Mouse (Mus musculus) liver, adult 2 months (tissue): ENCODE results near the gene Stat4. TPM values are rescaled to one million over a fixed set of nuclear protein-coding genes. Genes with fewer than 3 reads are reported as not detected.

ENCODE experiments used
- DNase-seq: peaks from one replicate; pipeline ENCODE4 v3.0.0-alpha.2; 2011; ENCODE audit warnings: low read depth, low spot score; ENCODE audit errors: extremely low read depth
- H3K27ac ChIP-seq: fragments of 200-500 bp; replicated peaks from 2 replicates; pipeline ENCODE4 v1.5.1; 2012; ENCODE audit warnings: low read depth, mild to moderate bottlenecking, control low read depth, inconsistent platforms, low read length; ENCODE audit not compliant: insufficient read depth
- H3K27me3 ChIP-seq: fragments of 200-500 bp; 2 replicates; pipeline ENCODE4 v1.6.1; 2012; ENCODE audit warnings: mild to moderate bottlenecking, moderate library complexity, low read length, inconsistent platforms; ENCODE audit not compliant: control insufficient read depth, insufficient read depth
- H3K36me3 ChIP-seq: fragments of 200-500 bp; 2 replicates; pipeline ENCODE4 v1.6.1; 2012; ENCODE audit warnings: low read length, inconsistent platforms; ENCODE audit not compliant: control insufficient read depth, insufficient read depth
- H3K4me1 ChIP-seq: fragments of 200-500 bp; 2 replicates; pipeline ENCODE4 v1.6.1; 2011; ENCODE audit warnings: low read length; ENCODE audit not compliant: control insufficient read depth, insufficient read depth
- H3K4me3 ChIP-seq: fragments of 200-500 bp; 2 replicates; pipeline ENCODE4 v1.5.1; 2011; ENCODE audit warnings: low read depth, mild to moderate bottlenecking, control low read depth, low read length, moderate library complexity; ENCODE audit not compliant: insufficient read depth
- H3K79me2 ChIP-seq: fragments of 200-500 bp; 2 replicates; pipeline ENCODE4 v1.6.1; 2012; ENCODE audit warnings: inconsistent platforms, mild to moderate bottlenecking, low read length, moderate library complexity; ENCODE audit not compliant: control insufficient read depth, insufficient read depth
- H3K9ac ChIP-seq: fragments of 200-500 bp; 2 replicates; pipeline ENCODE4 v1.6.1; 2012; ENCODE audit warnings: low read depth, mild to moderate bottlenecking, control low read depth, inconsistent platforms, low read length
- CTCF ChIP-seq: fragments of 200-500 bp; IDR thresholded peaks from 2 replicates; pipeline ENCODE4 v1.5.1; 2011; ENCODE audit warnings: low read depth, low read length, control low read depth
- POLR2A ChIP-seq: fragments of 200-500 bp; IDR thresholded peaks from 2 replicates; pipeline ENCODE4 v1.6.1; 2011; ENCODE audit warnings: low read length, control low read depth; ENCODE audit not compliant: insufficient read depth; ENCODE audit errors: extremely low read depth
- WGBS: fragments of 180-500 bp; shearing (Covaris S2); methylation state at CpG from one replicate; pipeline ENCODE4 v1.1.7; 2018; 5-methylcytosine and 5-hydroxymethylcytosine counted together
- polyA plus RNA-seq: library from polyadenylated mRNA; depleted of rRNA; stranded (reverse); fragments of >200 nt; gene quantifications from 2 replicates; pipeline ENCODE4 v1.2.3, GENCODE M21; 2012; rRNA removed
- total RNA-seq: library from RNA; depleted of rRNA; stranded (reverse); fragments of >200 nt; gene quantifications from 2 replicates; pipeline ENCODE4 v1.2.3, GENCODE M21; 2014; rRNA removed

The Stat4 gene
- total RNA-seq (0.46 and 0.67 TPM in 2 replicates), polyA plus RNA-seq (0.02 and 0.24 TPM in 2 replicates)

DNA sequence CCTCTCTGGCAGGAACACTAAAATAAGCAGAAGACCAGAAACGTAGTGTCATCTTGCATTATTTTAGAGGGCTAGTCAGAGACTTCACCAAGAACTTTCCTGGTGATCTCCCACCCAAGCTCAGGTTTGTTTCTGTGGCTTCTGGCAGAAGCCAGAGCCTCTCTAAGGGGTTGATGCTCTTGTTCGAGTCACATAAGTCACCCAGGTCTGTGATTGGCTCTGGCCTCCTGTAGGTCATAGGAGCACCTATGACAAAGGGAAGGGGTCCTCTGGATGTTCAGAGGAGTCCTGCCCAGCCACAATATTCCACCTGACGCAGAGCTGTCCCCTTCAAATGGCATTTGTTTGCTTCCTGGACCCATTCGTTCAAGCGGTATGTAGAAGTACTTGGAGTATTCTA is at the start of gene Stat4:
Gene Stat4, plus strand, starts transcription at position 301 of the 400 bp plus-strand sequence.
- no peak for TF ChIP-seq CTCF
- TF ChIP-seq POLR2A, result no peak
- WGBS, result 78% methylated on average over 5 of the region's 5 CpGs
- Histone ChIP-seq H3K36me3 (no peaks in the 10 kb centered on the region), H3K27me3 (no peaks in the 10 kb centered on the region), H3K79me2 (no peaks in the 10 kb centered on the region), H3K4me3 (no peak within 1 kb of the TSS), H3K4me1 (no peaks in the 10 kb centered on the region), H3K9ac (no peak within 1 kb of the TSS), H3K27ac (no peak within 1 kb of the TSS)
- DNase-seq, result no peak

DNA sequence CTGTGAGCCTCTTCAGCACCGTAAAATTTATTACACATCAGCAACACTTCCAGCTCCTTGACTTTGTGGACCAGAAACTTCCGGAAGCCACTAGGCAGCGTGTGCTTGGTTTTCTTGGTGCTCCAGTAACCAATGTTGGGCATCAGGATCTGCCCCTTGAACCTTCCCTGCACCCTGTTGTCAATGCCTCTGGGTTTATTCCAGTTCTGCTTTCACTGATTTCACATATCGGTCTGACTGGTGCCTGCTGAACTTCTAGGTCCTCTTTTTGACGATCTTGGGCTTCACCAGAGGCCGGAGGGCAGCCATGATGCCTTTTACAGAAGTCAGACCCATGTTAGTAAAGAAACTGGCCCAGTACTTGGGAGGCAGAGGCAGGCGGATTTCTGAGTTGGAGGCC is 48.6 kb upstream of the Stat4 start:
- peak; percentile 13 for DNase-seq
- no peaks in the 10 kb centered on the region for H3K79me2 ChIP-seq
- no peak for TF ChIP-seq POLR2A
- TF ChIP-seq CTCF, result no peak
- H3K4me3 ChIP-seq, result no peak overlapping the region
- H3K9ac ChIP-seq, result no peak overlapping the region
- 89% methylated on average over 7 of the region's 7 CpGs for WGBS
- no peaks in the 10 kb centered on the region for H3K27me3 ChIP-seq
- H3K4me1 ChIP-seq, result peaks cover 7% of the 10 kb centered on the region; the same call in 1 of the 2 replicates
- H3K27ac ChIP-seq, result no peak overlapping the region
- no peaks in the 10 kb centered on the region for H3K36me3 ChIP-seq

DNA sequence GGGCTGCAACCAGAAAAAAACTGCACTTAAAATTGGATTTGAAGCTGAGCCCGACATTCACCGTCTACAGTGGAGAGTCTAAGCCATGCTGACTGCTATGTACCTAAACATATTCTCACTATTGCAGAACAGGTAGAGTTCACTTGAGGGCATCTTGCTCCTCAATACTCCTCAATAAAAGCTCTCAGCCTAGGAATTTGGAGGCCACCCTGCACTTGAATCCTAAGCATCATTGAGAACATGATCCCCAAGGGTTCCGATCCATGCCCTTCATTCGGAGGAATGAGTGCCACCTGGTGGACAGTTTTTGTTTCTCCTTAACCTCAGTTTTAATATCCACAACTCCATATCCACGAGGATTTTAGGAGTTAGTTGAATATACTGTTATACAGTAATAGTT is 42.2 kb upstream of the Stat4 start:
- TF ChIP-seq CTCF (peak; percentile 48), POLR2A (no peak)
- Histone ChIP-seq H3K79me2 (no peaks in the 10 kb centered on the region), H3K4me1 (no peaks in the 10 kb centered on the region), H3K27ac (no peak overlapping the region), H3K4me3 (no peak overlapping the region), H3K9ac (no peak overlapping the region), H3K27me3 (no peaks in the 10 kb centered on the region), H3K36me3 (no peaks in the 10 kb centered on the region)
- DNase-seq, result peak; percentile 58
- WGBS, result 36% methylated on average over 5 of the region's 5 CpGs

DNA sequence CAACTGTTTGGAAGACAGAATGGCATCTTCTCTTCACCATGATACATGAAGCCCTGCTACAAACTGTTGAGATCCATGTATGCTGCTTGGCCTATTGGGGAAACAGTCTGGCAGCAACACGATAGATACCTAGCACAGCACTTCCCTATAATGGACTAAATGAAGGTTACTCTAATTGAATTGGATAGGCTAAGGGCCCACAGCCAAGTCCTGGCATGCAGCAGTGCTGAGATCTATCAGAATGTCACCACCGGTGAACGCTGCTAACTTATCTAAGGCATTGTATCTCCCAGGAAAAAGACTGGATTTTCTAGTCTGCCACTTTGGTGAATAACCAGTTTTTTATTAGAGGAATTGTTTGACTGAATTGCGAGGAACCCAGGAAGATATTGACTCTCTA is 39.8 kb upstream of the Stat4 start:
- no peaks in the 10 kb centered on the region for H3K36me3 ChIP-seq
- H3K27me3 ChIP-seq, result no peaks in the 10 kb centered on the region
- H3K9ac ChIP-seq, result no peak overlapping the region
- 80% methylated on average over 4 of the region's 4 CpGs for WGBS
- TF ChIP-seq POLR2A (no peak), CTCF (no peak)
- no peak overlapping the region for H3K4me3 ChIP-seq
- no peaks in the 10 kb centered on the region for H3K4me1 ChIP-seq
- H3K79me2 ChIP-seq, result no peaks in the 10 kb centered on the region
- H3K27ac ChIP-seq, result no peak overlapping the region
- DNase-seq, result no peak

DNA sequence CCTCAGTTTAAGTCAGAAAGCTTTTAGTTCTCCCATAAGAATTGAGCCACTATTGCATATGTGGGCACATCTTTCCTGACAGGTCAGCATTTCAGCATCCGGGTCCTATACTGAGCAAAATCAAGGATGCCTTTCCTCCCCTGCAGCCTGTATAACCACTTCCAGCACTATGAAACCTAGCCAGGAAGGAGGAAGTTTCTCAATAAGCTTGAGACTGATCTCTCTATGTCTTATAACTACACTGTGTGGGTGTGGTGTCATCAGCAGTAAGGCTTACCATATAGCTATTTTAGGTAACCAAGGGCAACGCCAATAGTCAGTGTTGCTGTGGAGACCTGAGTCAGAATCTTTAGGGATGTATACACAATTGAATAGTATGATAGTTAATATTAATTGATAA is 22.3 kb upstream of the Stat4 start:
- Histone ChIP-seq H3K79me2 (no peaks in the 10 kb centered on the region), H3K27me3 (no peaks in the 10 kb centered on the region), H3K36me3 (no peaks in the 10 kb centered on the region), H3K9ac (no peak overlapping the region), H3K4me1 (no peaks in the 10 kb centered on the region), H3K4me3 (no peak overlapping the region), H3K27ac (no peak overlapping the region)
- WGBS, result 75% methylated on average over 2 of the region's 2 CpGs
- DNase-seq, result no peak
- no peak for TF ChIP-seq CTCF
- TF ChIP-seq POLR2A, result no peak

DNA sequence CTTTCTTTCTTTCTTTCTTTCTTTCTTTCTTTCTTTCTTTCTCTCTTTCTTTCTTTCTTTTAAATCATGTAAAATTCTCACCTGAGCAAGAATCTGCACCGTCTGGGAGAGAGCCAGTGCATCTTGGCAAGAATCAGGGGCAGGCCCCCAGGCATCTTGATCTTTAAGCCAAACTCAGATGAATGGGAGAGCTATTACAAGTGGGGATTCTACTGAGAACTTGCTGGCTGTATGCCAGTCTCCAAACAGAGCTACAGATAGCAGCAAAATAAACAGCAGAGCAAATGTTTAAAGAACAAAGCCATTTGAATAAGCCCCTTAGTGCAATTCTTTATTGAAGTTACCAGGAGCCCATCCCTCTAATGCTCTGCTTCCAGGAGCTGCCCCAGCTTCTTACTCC is 18.0 kb upstream of the Stat4 start:
- Histone ChIP-seq H3K4me3 (no peak overlapping the region), H3K4me1 (no peaks in the 10 kb centered on the region), H3K9ac (no peak overlapping the region), H3K27ac (no peak overlapping the region), H3K36me3 (no peaks in the 10 kb centered on the region), H3K27me3 (no peaks in the 10 kb centered on the region), H3K79me2 (no peaks in the 10 kb centered on the region)
- 23% methylated on average over 1 of the region's 1 CpGs for WGBS
- TF ChIP-seq CTCF (no peak), POLR2A (no peak)
- no peak for DNase-seq
